Mouse (Mus musculus): Measurements from ENCODE around the gene Atrip. TPM values are rescaled to one million over a fixed set of nuclear protein-coding genes. Genes with fewer than 3 reads are reported as not detected.

Gene Atrip
- total and polyA plus RNA-seq, 2 experiments from 2014 or later: 32.2 to 52.3 TPM

- TF ChIP-seq CTCF (IDR thresholded peaks at IDR 0.05; ENCODE audit: low read depth): no peak
- H3K36me3 ChIP-seq (ENCODE audit: insufficient read depth, low read length): peaks cover 4% of the 10 kb centered on the region; the same call in 1 of the 2 replicates
- H3K27ac ChIP-seq: no peak overlapping the region
- H3K27me3 ChIP-seq (ENCODE audit: insufficient read depth, low read length): no peaks in the 10 kb centered on the region
- no peaks in the 10 kb centered on the region for H3K9me3 ChIP-seq (ENCODE audit: low read length)
- H3K4me3 ChIP-seq (ENCODE audit: low read length): no peak overlapping the region
- no peak for DNase-seq (ENCODE audit: low spot score)
- H3K9ac ChIP-seq (replicated peaks; ENCODE audit: low read length): no peak overlapping the region
- WGBS: 87% methylated on average over 6 of the region's 6 CpGs
- H3K4me1 ChIP-seq (ENCODE audit: insufficient read depth, low read length): no peaks in the 10 kb centered on the region
- no peak for ATAC-seq
- no peak overlapping the region for H3K4me2 ChIP-seq (ENCODE audit: low read depth, low read length)
Measured at GRCm38 (mm10) chr9:109032435-109032834, 41.5 kb downstream of the Atrip start.

GRCm38 (mm10) chr9:109031686-109032085 is 42.2 kb downstream of the Atrip start:
- WGBS: 88% methylated on average over 8 of the region's 8 CpGs
- no peak overlapping the region for H3K9ac ChIP-seq (replicated peaks; ENCODE audit: low read length)
- H3K4me2 ChIP-seq (ENCODE audit: low read depth, low read length): no peak overlapping the region
- H3K4me3 ChIP-seq (ENCODE audit: low read length): no peak overlapping the region
- H3K4me1 ChIP-seq (ENCODE audit: insufficient read depth, low read length): no peaks in the 10 kb centered on the region
- H3K27me3 ChIP-seq (ENCODE audit: insufficient read depth, low read length): no peaks in the 10 kb centered on the region
- H3K27ac ChIP-seq: no peak overlapping the region
- no peak for ATAC-seq
- no peak for DNase-seq (ENCODE audit: low spot score)
- H3K9me3 ChIP-seq (ENCODE audit: low read length): no peaks in the 10 kb centered on the region
- H3K36me3 ChIP-seq (ENCODE audit: insufficient read depth, low read length): peaks cover 4% of the 10 kb centered on the region
- no peak for TF ChIP-seq CTCF (IDR thresholded peaks at IDR 0.05; ENCODE audit: low read depth)

GRCm38 (mm10) chr9:109031001-109031400 is 42.9 kb downstream of the Atrip start:
- no peak overlapping the region for H3K4me3 ChIP-seq (ENCODE audit: low read length)
- H3K27me3 ChIP-seq (ENCODE audit: insufficient read depth, low read length): no peaks in the 10 kb centered on the region
- H3K36me3 ChIP-seq (ENCODE audit: insufficient read depth, low read length): peaks cover 4% of the 10 kb centered on the region
- H3K27ac ChIP-seq: no peak overlapping the region
- DNase-seq (ENCODE audit: low spot score): no peak
- H3K4me1 ChIP-seq (ENCODE audit: insufficient read depth, low read length): no peaks in the 10 kb centered on the region
- H3K9ac ChIP-seq (replicated peaks; ENCODE audit: low read length): no peak overlapping the region
- no peak for TF ChIP-seq CTCF (IDR thresholded peaks at IDR 0.05; ENCODE audit: low read depth)
- 90% methylated on average over 7 of the region's 7 CpGs for WGBS
- ATAC-seq: no peak
- H3K9me3 ChIP-seq (ENCODE audit: low read length): no peaks in the 10 kb centered on the region
- H3K4me2 ChIP-seq (ENCODE audit: low read depth, low read length): no peak overlapping the region

GRCm38 (mm10) chr9:109030312-109030711 is 43.6 kb downstream of the Atrip start:
- no peak for TF ChIP-seq CTCF (IDR thresholded peaks at IDR 0.05; ENCODE audit: low read depth)
- no peak overlapping the region for H3K27ac ChIP-seq
- 74% methylated on average over 3 of the region's 3 CpGs for WGBS

GRCm38 (mm10) chr9:109028919-109029318 is 45.0 kb downstream of the Atrip start:
- 79% methylated on average over 5 of the region's 5 CpGs for WGBS
- no peaks in the 10 kb centered on the region for H3K4me1 ChIP-seq (ENCODE audit: insufficient read depth, low read length)

More at GRCm38 (mm10) chr9:109030312-109030711, 43.6 kb downstream of the Atrip start:
- peaks cover 4% of the 10 kb centered on the region for H3K36me3 ChIP-seq (ENCODE audit: insufficient read depth, low read length)
- ATAC-seq (no peak), DNase-seq (ENCODE audit: low spot score) (no peak)
- no peak overlapping the region for H3K9ac ChIP-seq (replicated peaks; ENCODE audit: low read length)
- no peaks in the 10 kb centered on the region for H3K4me1 ChIP-seq (ENCODE audit: insufficient read depth, low read length)
- no peak overlapping the region for H3K4me3 ChIP-seq (ENCODE audit: low read length)
- H3K27me3 ChIP-seq (ENCODE audit: insufficient read depth, low read length): no peaks in the 10 kb centered on the region
- H3K9me3 ChIP-seq (ENCODE audit: low read length): no peaks in the 10 kb centered on the region
- H3K4me2 ChIP-seq (ENCODE audit: low read depth, low read length): no peak overlapping the region

GRCm38 (mm10) chr9:109028421-109028820 is 45.5 kb downstream of the Atrip start:
- Histone ChIP-seq H3K27ac (no peak overlapping the region), H3K4me3 (ENCODE audit: low read length) (no peak overlapping the region), H3K27me3 (ENCODE audit: insufficient read depth, low read length) (no peaks in the 10 kb centered on the region), H3K36me3 (ENCODE audit: insufficient read depth, low read length) (peaks cover 4% of the 10 kb centered on the region), H3K9ac (replicated peaks; ENCODE audit: low read length) (no peak overlapping the region), H3K4me1 (ENCODE audit: insufficient read depth, low read length) (no peaks in the 10 kb centered on the region), H3K9me3 (ENCODE audit: low read length) (no peaks in the 10 kb centered on the region), H3K4me2 (ENCODE audit: low read depth, low read length) (no peak overlapping the region)
- no peak for ATAC-seq
- WGBS: 88% methylated on average over 3 of the region's 3 CpGs
- no peak for DNase-seq (ENCODE audit: low spot score)
- TF ChIP-seq CTCF (IDR thresholded peaks at IDR 0.05; ENCODE audit: low read depth): no peak

More at GRCm38 (mm10) chr9:109028919-109029318, 45.0 kb downstream of the Atrip start:
- DNase-seq (ENCODE audit: low spot score) (no peak), ATAC-seq (no peak)
- Histone ChIP-seq H3K4me3 (ENCODE audit: low read length) (no peak overlapping the region), H3K4me2 (ENCODE audit: low read depth, low read length) (no peak overlapping the region), H3K9me3 (ENCODE audit: low read length) (no peaks in the 10 kb centered on the region), H3K27ac (no peak overlapping the region), H3K9ac (replicated peaks; ENCODE audit: low read length) (no peak overlapping the region), H3K36me3 (ENCODE audit: insufficient read depth, low read length) (peaks cover 4% of the 10 kb centered on the region), H3K27me3 (ENCODE audit: insufficient read depth, low read length) (no peaks in the 10 kb centered on the region)
- TF ChIP-seq CTCF (IDR thresholded peaks at IDR 0.05; ENCODE audit: low read depth): no peak

GRCm38 (mm10) chr9:109027521-109027920 is 46.4 kb downstream of the Atrip start:
- no peaks in the 10 kb centered on the region for H3K4me1 ChIP-seq (ENCODE audit: insufficient read depth, low read length)
- H3K9ac ChIP-seq (replicated peaks; ENCODE audit: low read length): no peak overlapping the region
- H3K27ac ChIP-seq: no peak overlapping the region
- no peak overlapping the region for H3K4me3 ChIP-seq (ENCODE audit: low read length)
- 72% methylated on average over 8 of the region's 8 CpGs for WGBS
- DNase-seq (ENCODE audit: low spot score): no peak
- TF ChIP-seq CTCF (IDR thresholded peaks at IDR 0.05; ENCODE audit: low read depth): no peak
- H3K27me3 ChIP-seq (ENCODE audit: insufficient read depth, low read length): no peaks in the 10 kb centered on the region
- no peak for ATAC-seq
- no peak overlapping the region for H3K4me2 ChIP-seq (ENCODE audit: low read depth, low read length)
- no peaks in the 10 kb centered on the region for H3K9me3 ChIP-seq (ENCODE audit: low read length)
- peaks cover 4% of the 10 kb centered on the region for H3K36me3 ChIP-seq (ENCODE audit: insufficient read depth, low read length)
